Mouse (Mus musculus) forebrain, embryonic 11.5 days (tissue): Measurements from ENCODE around the gene Ap1s2. TPM values are rescaled to one million over a fixed set of nuclear protein-coding genes. Genes with fewer than 3 reads are reported as not detected.

Experiments
- ATAC-seq: fragments of 200-750 bp; cut with Nextera tagmentation; replicated peaks from 2 replicates; pipeline ENCODE4 v1.8.0; 2017; ENCODE audit warnings: moderate TSS enrichment; ENCODE audit not compliant: low FRiP score
- DNase-seq: peaks from one replicate; pipeline ENCODE4 v3.0.0-alpha.2; 2017; ENCODE audit warnings: low spot score
- H3K27ac ChIP-seq: fragments of 300-500 bp; sonication (generic); 2 replicates; pipeline ENCODE4 v1.5.1; 2014; ENCODE audit warnings: low read depth, low read length
- H3K27me3 ChIP-seq: fragments of 300-500 bp; sonication (generic); 2 replicates; pipeline ENCODE4 v1.6.1; 2014; ENCODE audit warnings: mild to moderate bottlenecking, low read length, mixed read lengths; ENCODE audit not compliant: control insufficient read depth, insufficient read depth
- H3K36me3 ChIP-seq: fragments of 300-500 bp; sonication (generic); 2 replicates; pipeline ENCODE4 v1.6.1; 2014; ENCODE audit warnings: mild to moderate bottlenecking, low read length, moderate library complexity, mixed read lengths; ENCODE audit not compliant: control insufficient read depth, insufficient read depth
- H3K4me1 ChIP-seq: fragments of 300-500 bp; sonication (generic); replicated peaks from 2 replicates; pipeline ENCODE4 v1.6.1; 2014; ENCODE audit warnings: low read length, mixed read lengths; ENCODE audit not compliant: control insufficient read depth, insufficient read depth
- H3K4me2 ChIP-seq: fragments of 300-500 bp; sonication (generic); 2 replicates; pipeline ENCODE4 v1.6.1; 2014; ENCODE audit warnings: low read depth, mild to moderate bottlenecking, low read length, moderate library complexity, mixed read lengths; ENCODE audit not compliant: severe bottlenecking
- H3K4me3 ChIP-seq: fragments of 300-500 bp; sonication (generic); 2 replicates; pipeline ENCODE4 v1.5.1; 2014; ENCODE audit warnings: low read depth, low read length
- H3K9ac ChIP-seq: fragments of 300-500 bp; sonication (generic); 2 replicates; pipeline ENCODE4 v1.6.1; 2014; ENCODE audit warnings: low read length
- H3K9me3 ChIP-seq: fragments of 300-500 bp; sonication (generic); 2 replicates; pipeline ENCODE4 v1.6.1; 2016; ENCODE audit warnings: low read length, mixed read lengths; ENCODE audit not compliant: control insufficient read depth
- WGBS: fragments of 180-500 bp; shearing (Covaris S2); extraction: QIAGEN DNeasy Blood & Tissue Kit; methylation state at CpG from one replicate; pipeline ENCODE4 v1.1.7; 2014; 5-methylcytosine and 5-hydroxymethylcytosine counted together
- polyA plus RNA-seq: library from polyadenylated mRNA; unstranded; fragments of >200 nt; fragmentation: Nextera tagmentation; extraction: Ambion mirVana; gene quantifications from 2 replicates; pipeline ENCODE4 v1.2.1, GENCODE M21; 2014

Gene Ap1s2
- polyA plus RNA-seq, 1 experiment from 2014 or later, result 37.4 TPM

GRCm38 (mm10) chrX:163897354-163897753 is 11.5 kb upstream of the Ap1s2 start:
- DNase-seq (no peak), ATAC-seq (no peak)
- Histone ChIP-seq H3K4me1 (no peaks in the 10 kb centered on the region), H3K27ac (no peak overlapping the region), H3K9ac (no peak overlapping the region), H3K9me3 (no peaks in the 10 kb centered on the region), H3K27me3 (peaks cover 4% of the 10 kb centered on the region), H3K4me2 (no peak overlapping the region), H3K36me3 (no peaks in the 10 kb centered on the region), H3K4me3 (no peak overlapping the region)
- 87% methylated on average over 1 of the region's 1 CpGs for WGBS

DNA sequence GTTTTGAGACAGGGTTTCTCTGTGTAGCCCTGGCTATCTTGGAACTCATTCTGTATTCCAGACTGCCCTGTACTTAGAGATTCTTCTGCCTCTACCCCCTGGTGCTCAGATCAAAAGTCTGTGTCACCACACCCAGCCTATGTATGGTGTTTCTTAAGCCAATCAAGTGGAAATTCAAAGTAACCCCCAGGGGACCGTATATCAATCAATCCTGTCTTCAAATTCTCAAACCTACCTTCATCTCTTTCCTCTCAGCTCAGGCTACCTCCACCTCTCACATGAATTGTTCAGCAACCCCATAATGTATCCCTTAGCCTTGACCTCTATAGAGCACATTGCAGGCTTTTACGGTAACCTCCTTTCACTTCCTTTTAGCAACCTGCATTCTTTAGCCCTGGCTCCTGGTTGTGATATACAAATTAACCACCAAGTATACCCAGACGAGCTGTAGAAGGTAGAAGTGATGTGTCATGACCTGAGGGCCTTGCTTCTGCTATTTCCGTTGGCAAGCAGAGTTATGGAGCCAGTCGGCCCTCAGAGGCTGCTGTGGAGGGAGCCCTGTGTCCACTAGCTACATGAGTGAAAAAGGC is 9.3 kb upstream of the Ap1s2 start:
- H3K9me3 ChIP-seq, result no peaks in the 10 kb centered on the region
- DNase-seq (no peak), ATAC-seq (no peak)
- peaks cover 6% of the 10 kb centered on the region for H3K27me3 ChIP-seq
- no peak overlapping the region for H3K4me3 ChIP-seq
- WGBS, result 77% methylated on average over 5 of the region's 5 CpGs
- H3K4me2 ChIP-seq, result no peak overlapping the region
- no peaks in the 10 kb centered on the region for H3K4me1 ChIP-seq
- H3K36me3 ChIP-seq, result no peaks in the 10 kb centered on the region
- H3K9ac ChIP-seq, result no peak overlapping the region
- H3K27ac ChIP-seq, result no peak overlapping the region

GRCm38 (mm10) chrX:163906861-163907260 is 2.0 kb upstream of the Ap1s2 start:
- Histone ChIP-seq H3K27me3 (peaks cover 2% of the 10 kb centered on the region; the same call in 1 of the 2 replicates), H3K36me3 (no peaks in the 10 kb centered on the region), H3K9ac (no peak overlapping the region), H3K4me3 (no peak overlapping the region), H3K4me2 (no peak overlapping the region), H3K27ac (no peak overlapping the region), H3K9me3 (no peaks in the 10 kb centered on the region), H3K4me1 (no peaks in the 10 kb centered on the region)
- ATAC-seq (no peak), DNase-seq (no peak)
- 76% methylated on average over 2 of the region's 2 CpGs for WGBS

DNA sequence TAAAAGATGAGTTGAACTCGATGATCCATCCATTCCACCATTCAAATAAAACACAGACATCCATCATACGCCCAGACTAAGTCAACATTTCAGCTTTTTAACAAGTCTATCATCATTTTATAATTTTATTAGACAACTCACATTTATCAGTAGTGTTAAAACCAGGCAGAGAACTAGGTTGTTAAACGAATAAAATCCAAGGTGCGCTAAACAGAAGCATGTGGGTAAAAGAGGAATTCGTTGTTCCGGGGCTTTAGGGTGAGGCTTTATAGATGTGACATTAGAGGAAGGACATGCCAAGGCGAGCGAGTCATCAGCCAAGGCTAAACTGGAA is 847 bp upstream of the Ap1s2 start:
- ATAC-seq (no peak), DNase-seq (no peak)
- H3K36me3 ChIP-seq, result no peaks in the 10 kb centered on the region
- H3K4me3 ChIP-seq, result peak overlapping the region; percentile 53
- no peaks in the 10 kb centered on the region for H3K9me3 ChIP-seq
- WGBS, result 26% methylated on average over 8 of the region's 8 CpGs
- H3K4me2 ChIP-seq, result peak overlapping the region; percentile 40; the same call in 1 of the 2 replicates
- no peaks in the 10 kb centered on the region for H3K4me1 ChIP-seq
- peak overlapping the region; percentile 53 for H3K9ac ChIP-seq
- peak overlapping the region; percentile 75; the same call in 1 of the 2 replicates for H3K27ac ChIP-seq
- H3K27me3 ChIP-seq, result peaks cover 2% of the 10 kb centered on the region; the same call in 1 of the 2 replicates

DNA sequence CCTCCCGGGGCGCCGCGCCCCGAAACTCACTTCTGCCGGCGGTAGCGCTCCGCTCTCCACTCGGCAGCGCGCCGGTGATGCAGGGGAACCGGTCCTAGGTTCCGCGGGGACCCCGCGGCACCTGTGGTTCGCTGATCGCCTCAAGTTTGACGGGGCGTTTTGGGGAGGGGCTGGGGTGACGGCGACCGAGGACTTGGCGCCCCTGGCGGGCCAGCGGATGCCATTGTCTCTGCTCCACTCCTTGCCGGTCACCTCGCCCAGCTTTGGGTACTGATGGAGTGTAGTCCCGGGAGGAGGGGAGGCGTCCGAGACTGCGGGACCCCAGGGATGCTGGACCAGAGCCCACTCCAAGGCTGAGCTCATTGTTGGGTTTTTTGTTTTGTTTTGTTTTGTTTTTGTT is 564 bp downstream of the Ap1s2 start:
- H3K4me2 ChIP-seq, result peak overlapping the region; percentile 45
- 15% methylated on average over 34 of the region's 34 CpGs for WGBS
- no peaks in the 10 kb centered on the region for H3K36me3 ChIP-seq
- no peaks in the 10 kb centered on the region; the same call in 1 of the 2 replicates for H3K27me3 ChIP-seq
- DNase-seq (peak; percentile 75), ATAC-seq (peak; percentile 68)
- peak overlapping the region; percentile 83 for H3K27ac ChIP-seq
- H3K4me1 ChIP-seq, result no peaks in the 10 kb centered on the region
- no peaks in the 10 kb centered on the region for H3K9me3 ChIP-seq
- peak overlapping the region; percentile 67 for H3K9ac ChIP-seq
- peak overlapping the region; percentile 53 for H3K4me3 ChIP-seq

- Histone ChIP-seq H3K9me3 (no peaks in the 10 kb centered on the region), H3K27ac (no peak overlapping the region), H3K4me1 (no peaks in the 10 kb centered on the region), H3K4me2 (no peak overlapping the region), H3K27me3 (peaks cover 2% of the 10 kb centered on the region; the same call in 1 of the 2 replicates), H3K4me3 (no peak overlapping the region), H3K9ac (no peak overlapping the region), H3K36me3 (no peaks in the 10 kb centered on the region)
- DNase-seq (peak; percentile 48), ATAC-seq (no peak)
These were observed 4.0 kb downstream of the Ap1s2 start for GRCm38 (mm10) chrX:163912791-163913190.

DNA sequence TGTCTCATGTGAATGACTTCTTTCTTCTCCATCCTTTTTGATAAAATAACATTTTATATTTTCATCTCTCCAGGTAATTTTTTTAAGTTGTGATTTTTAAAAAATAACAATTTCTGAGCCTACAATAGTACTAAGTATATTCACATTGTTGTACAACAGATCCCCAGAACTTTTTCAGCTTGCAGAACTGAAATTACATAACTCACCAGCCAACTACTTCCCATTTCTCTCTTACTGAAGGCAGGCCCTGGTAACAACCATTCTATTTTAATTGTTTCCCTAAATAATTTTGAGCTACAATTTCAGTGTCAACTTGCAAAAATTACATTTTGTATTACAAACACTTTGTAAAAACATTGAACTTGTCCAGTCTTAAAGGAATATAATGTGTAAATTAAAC is 20.7 kb downstream of the Ap1s2 start:
- Histone ChIP-seq H3K4me2 (no peak overlapping the region), H3K36me3 (no peaks in the 10 kb centered on the region), H3K4me1 (no peaks in the 10 kb centered on the region), H3K9ac (no peak overlapping the region), H3K4me3 (no peak overlapping the region), H3K9me3 (no peaks in the 10 kb centered on the region), H3K27me3 (peaks cover 2% of the 10 kb centered on the region; the same call in 1 of the 2 replicates), H3K27ac (no peak overlapping the region)
- DNase-seq, result no peak
- ATAC-seq, result no peak

DNA sequence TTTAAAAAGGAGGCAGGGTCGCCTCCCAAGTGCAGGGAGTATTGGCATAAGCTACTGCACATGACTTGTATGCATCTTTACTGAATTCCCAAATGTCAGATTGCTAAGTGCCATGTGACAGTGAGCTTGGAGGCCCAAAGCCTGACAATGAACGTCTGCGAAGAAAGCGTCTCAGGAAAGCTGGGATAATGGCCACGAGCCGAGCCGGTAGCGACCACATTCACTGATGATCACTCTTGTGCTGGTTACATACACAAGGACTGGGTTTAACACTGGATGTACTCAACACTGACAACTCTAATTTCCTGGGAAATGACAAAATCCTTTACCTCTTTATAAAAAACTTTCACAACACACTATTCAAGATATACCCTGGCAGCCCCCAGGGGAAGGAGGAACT is 25.9 kb downstream of the Ap1s2 start:
- Histone ChIP-seq H3K27ac (no peak overlapping the region), H3K27me3 (peaks cover 2% of the 10 kb centered on the region), H3K4me3 (no peak overlapping the region), H3K9ac (no peak overlapping the region), H3K9me3 (no peaks in the 10 kb centered on the region), H3K36me3 (no peaks in the 10 kb centered on the region), H3K4me2 (no peak overlapping the region), H3K4me1 (no peaks in the 10 kb centered on the region)
- DNase-seq, result no peak
- no peak for ATAC-seq
- 82% methylated on average over 8 of the region's 8 CpGs for WGBS

DNA sequence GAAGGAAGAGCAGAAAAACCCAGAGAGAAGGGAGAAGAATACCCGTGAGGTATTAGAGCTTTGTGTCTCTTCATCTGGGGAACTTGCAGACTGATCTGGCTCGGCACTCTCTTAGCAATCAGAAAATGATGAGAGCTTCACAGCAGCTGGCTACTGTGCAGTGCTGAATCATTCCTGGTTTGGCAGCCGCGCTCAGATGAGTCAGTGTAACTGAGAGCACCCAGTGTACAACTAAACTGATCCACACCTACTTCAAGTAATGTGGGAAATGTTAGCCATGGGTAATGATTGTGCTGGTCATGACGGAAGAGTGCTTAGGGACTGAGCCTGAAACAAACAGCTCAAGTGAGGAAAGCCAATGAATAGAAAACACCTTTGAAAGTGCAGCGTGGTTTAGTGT is 29.8 kb downstream of the Ap1s2 start:
- H3K9ac ChIP-seq, result no peak overlapping the region
- ATAC-seq (no peak), DNase-seq (no peak)
- H3K27ac ChIP-seq, result no peak overlapping the region
- no peaks in the 10 kb centered on the region for H3K36me3 ChIP-seq
- 90% methylated on average over 6 of the region's 6 CpGs for WGBS
- no peaks in the 10 kb centered on the region for H3K4me1 ChIP-seq
- no peak overlapping the region for H3K4me3 ChIP-seq
- H3K27me3 ChIP-seq, result peaks cover 1% of the 10 kb centered on the region
- H3K4me2 ChIP-seq, result no peak overlapping the region
- no peaks in the 10 kb centered on the region for H3K9me3 ChIP-seq
